Mouse (Mus musculus) adrenal gland, postnatal 25 days (tissue): Measurements from ENCODE around the gene Wfs1. TPM values are rescaled to one million over a fixed set of nuclear protein-coding genes. Genes with fewer than 3 reads are reported as not detected.
A peak's percentile ranks its signal among the peaks of the same experiment; 100 is the strongest.
"Not testable (repeated sequence)": the region's sequence is repeated elsewhere in the genome, so short reads cannot be mapped to it uniquely, and the experiment has no call there.

Experiments used
- DNase-seq: peaks from one replicate; pipeline ENCODE4 v3.0.0; 2021; ENCODE audit warnings: mixed read lengths
- long read RNA-seq: library from polyadenylated mRNA; stranded (forward); transcript quantifications from one replicate; pipeline ENCODE4 v2.0.0, GENCODE M21; 2021
- total RNA-seq: library from RNA; stranded (reverse); gene quantifications from 2 replicates; pipeline ENCODE4 v1.2.3, GENCODE M21; 2021

The Wfs1 gene
- total RNA-seq = 49.0 and 64.9 TPM in 2 replicates
- long read RNA-seq, transcript Wfs1-201 (8 exons, 3,787 nt) = major isoform, 9 of 30 reads
- long read RNA-seq, partial matches to known transcripts = 4 of 30 reads
- long read RNA-seq, other reads (novel, unspliced or antisense) = 17 of 30 reads

GRCm38 (mm10) chr5:36988781-36989624, at the start of gene Wfs1:
Gene Wfs1 (minus strand): TSS chr5:36989205.
- peak; percentile 96 for DNase-seq

GRCm38 (mm10) chr5:37036884-37037283, 47.9 kb upstream of the Wfs1 start:
- DNase-seq = no peak

- no peak for DNase-seq
These were observed 46.9 kb upstream of the Wfs1 start for GRCm38 (mm10) chr5:37035896-37036295.

- no peak for DNase-seq
These were observed 46.2 kb upstream of the Wfs1 start for GRCm38 (mm10) chr5:37035192-37035591.

- DNase-seq = no peak
These were observed 41.7 kb upstream of the Wfs1 start for GRCm38 (mm10) chr5:37030753-37031152.

- peak; percentile 19 for DNase-seq
These were observed 40.4 kb upstream of the Wfs1 start for GRCm38 (mm10) chr5:37029326-37029905.

GRCm38 (mm10) chr5:37028486-37029311, 39.7 kb upstream of the Wfs1 start:
- DNase-seq = peak; percentile 43

- DNase-seq = peak; percentile 87
These were observed 39.1 kb upstream of the Wfs1 start for GRCm38 (mm10) chr5:37028104-37028485.

- DNase-seq = no peak
These were observed 38.7 kb upstream of the Wfs1 start for GRCm38 (mm10) chr5:37027701-37028100.

GRCm38 (mm10) chr5:37017222-37017621, 28.2 kb upstream of the Wfs1 start:
- no peak for DNase-seq

GRCm38 (mm10) chr5:37015612-37016310, 26.8 kb upstream of the Wfs1 start:
- DNase-seq = peak; percentile 67

- DNase-seq = no peak
These were observed 21.8 kb upstream of the Wfs1 start for GRCm38 (mm10) chr5:37010666-37011317.

GRCm38 (mm10) chr5:37009761-37010160, 20.8 kb upstream of the Wfs1 start:
- not testable (repeated sequence) for DNase-seq

- DNase-seq = peak; percentile 78
These were observed 13.0 kb upstream of the Wfs1 start for GRCm38 (mm10) chr5:37002001-37002400.

- DNase-seq = no peak
These were observed 12.0 kb upstream of the Wfs1 start for GRCm38 (mm10) chr5:37001002-37001401.

GRCm38 (mm10) chr5:36997996-36998395, 9.0 kb upstream of the Wfs1 start:
- DNase-seq = no peak

- DNase-seq = no peak
These were observed 7.4 kb upstream of the Wfs1 start for GRCm38 (mm10) chr5:36996410-36996809.

GRCm38 (mm10) chr5:36990631-36991350, 1.8 kb upstream of the Wfs1 start:
- DNase-seq = no peak

- no peak for DNase-seq
These were observed 1.2 kb upstream of the Wfs1 start for GRCm38 (mm10) chr5:36990196-36990595.

- DNase-seq = no peak
These were observed 596 bp upstream of the Wfs1 start for GRCm38 (mm10) chr5:36989625-36989977.
